Mouse (Mus musculus) neural tube, embryonic 14.5 days (tissue): ENCODE measurements around the gene Sept5. TPM values are rescaled to one million over a fixed set of nuclear protein-coding genes. Genes with fewer than 3 reads are reported as not detected.

Source experiments
- ATAC-seq: fragments of 200-750 bp; cut with Nextera tagmentation; 2 replicates; pipeline ENCODE4 v1.8.0; 2017; ENCODE audit warnings: low read depth, mild to moderate bottlenecking, moderate TSS enrichment, moderate library complexity
- H3K27ac ChIP-seq: fragments of 300-500 bp; sonication (generic); 2 replicates; pipeline ENCODE4 v1.5.1; 2014; ENCODE audit warnings: low read depth, mild to moderate bottlenecking, control low read depth, low read length, moderate library complexity, mixed read lengths
- H3K27me3 ChIP-seq: fragments of 300-500 bp; sonication (generic); 2 replicates; pipeline ENCODE4 v1.6.1; 2014; ENCODE audit warnings: low read length; ENCODE audit not compliant: control insufficient read depth, insufficient read depth
- H3K36me3 ChIP-seq: fragments of 300-500 bp; sonication (generic); 2 replicates; pipeline ENCODE4 v1.6.1; 2014; ENCODE audit warnings: low read length, mixed read lengths; ENCODE audit not compliant: control insufficient read depth, insufficient read depth
- H3K4me1 ChIP-seq: fragments of 300-500 bp; sonication (generic); 2 replicates; pipeline ENCODE4 v1.6.1; 2014; ENCODE audit warnings: low read length; ENCODE audit not compliant: control insufficient read depth, insufficient read depth
- H3K4me2 ChIP-seq: fragments of 300-500 bp; sonication (generic); 2 replicates; pipeline ENCODE4 v1.6.1; 2014; ENCODE audit warnings: mild to moderate bottlenecking, low read depth, low read length, control low read depth
- H3K4me3 ChIP-seq: fragments of 300-500 bp; sonication (generic); 2 replicates; pipeline ENCODE4 v1.5.1; 2014; ENCODE audit warnings: low read depth, low read length, control low read depth, mixed read lengths
- H3K9ac ChIP-seq: fragments of 300-500 bp; sonication (generic); replicated peaks from 2 replicates; pipeline ENCODE4 v1.6.1; 2014; ENCODE audit warnings: low read depth, mild to moderate bottlenecking, control low read depth, low read length, mixed read lengths
- H3K9me3 ChIP-seq: fragments of 300-500 bp; sonication (generic); 2 replicates; pipeline ENCODE4 v1.6.1; 2016; ENCODE audit warnings: low read length; ENCODE audit not compliant: control insufficient read depth
- WGBS: fragments of 180-500 bp; shearing (Covaris S2); extraction: QIAGEN DNeasy Blood & Tissue Kit; methylation state at CpG from one replicate; pipeline ENCODE4 v1.1.7; 2014; 5-methylcytosine and 5-hydroxymethylcytosine counted together
- polyA plus RNA-seq: library from polyadenylated mRNA; unstranded; fragments of >200 nt; fragmentation: Nextera tagmentation; extraction: Ambion mirVana; gene quantifications from 2 replicates; pipeline ENCODE4 v1.2.1, GENCODE M21; 2014

Gene Sept5
- polyA plus RNA-seq, 1 experiment from 2014 or later: 179 TPM

- Histone ChIP-seq H3K9me3 (no peaks in the 10 kb centered on the region), H3K4me3 (no peak overlapping the region), H3K27ac (no peak overlapping the region), H3K4me2 (no peak overlapping the region), H3K36me3 (no peaks in the 10 kb centered on the region), H3K27me3 (no peaks in the 10 kb centered on the region), H3K9ac (no peak overlapping the region), H3K4me1 (no peaks in the 10 kb centered on the region)
- no peak for ATAC-seq
- WGBS: 56% methylated on average over 3 of the region's 3 CpGs
These were observed 7.0 kb upstream of the Sept5 start for GRCm38 (mm10) chr16:18636804-18637203.

GRCm38 (mm10) chr16:18636401-18636800 lies 6.6 kb upstream of the Sept5 start:
- Histone ChIP-seq H3K4me1 (no peaks in the 10 kb centered on the region), H3K27me3 (no peaks in the 10 kb centered on the region), H3K9ac (no peak overlapping the region), H3K9me3 (no peaks in the 10 kb centered on the region), H3K36me3 (no peaks in the 10 kb centered on the region), H3K4me3 (no peak overlapping the region), H3K4me2 (no peak overlapping the region), H3K27ac (no peak overlapping the region)
- WGBS: 88% methylated on average over 5 of the region's 5 CpGs
- ATAC-seq: no peak

- ATAC-seq: no peak
- no peaks in the 10 kb centered on the region for H3K36me3 ChIP-seq
- H3K4me1 ChIP-seq: peaks cover 3% of the 10 kb centered on the region
- H3K9ac ChIP-seq: no peak overlapping the region
- no peak overlapping the region for H3K27ac ChIP-seq
- 33% methylated on average over 1 of the region's 1 CpGs for WGBS
- H3K4me2 ChIP-seq: no peak overlapping the region
- H3K4me3 ChIP-seq: no peak overlapping the region
- H3K9me3 ChIP-seq: no peaks in the 10 kb centered on the region
- no peaks in the 10 kb centered on the region for H3K27me3 ChIP-seq
These were observed 3.6 kb upstream of the Sept5 start for GRCm38 (mm10) chr16:18633333-18633732.

DNA sequence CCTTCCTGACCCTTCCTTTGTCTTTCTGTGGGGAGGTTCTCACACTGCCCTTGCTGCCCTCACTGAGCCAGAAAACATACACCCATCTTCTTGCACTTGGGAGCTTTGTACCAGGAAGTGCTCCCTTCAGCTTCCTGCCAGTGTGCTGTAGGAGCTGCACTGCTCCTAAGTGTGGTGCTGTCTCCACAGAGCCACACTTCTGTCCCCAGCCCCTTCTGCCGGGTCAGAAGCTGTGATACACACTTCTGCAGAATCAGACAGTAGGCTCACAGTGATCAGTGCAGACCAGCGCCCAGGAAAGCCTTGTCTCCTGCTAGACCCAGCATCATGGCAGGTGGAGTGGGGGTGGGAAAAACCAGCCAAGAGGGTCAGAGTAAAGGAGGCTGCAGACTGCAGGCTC lies 3.1 kb upstream of the Sept5 start:
- WGBS: 72% methylated on average over 2 of the region's 2 CpGs
- no peak for ATAC-seq
- H3K9me3 ChIP-seq: no peaks in the 10 kb centered on the region
- H3K4me2 ChIP-seq: no peak overlapping the region
- H3K9ac ChIP-seq: no peak overlapping the region
- H3K36me3 ChIP-seq: no peaks in the 10 kb centered on the region
- peaks cover 9% of the 10 kb centered on the region for H3K4me1 ChIP-seq
- H3K27me3 ChIP-seq: no peaks in the 10 kb centered on the region
- H3K27ac ChIP-seq: no peak overlapping the region
- no peak overlapping the region for H3K4me3 ChIP-seq

GRCm38 (mm10) chr16:18632059-18632458 lies 2.3 kb upstream of the Sept5 start:
- Histone ChIP-seq H3K9ac (no peak overlapping the region), H3K36me3 (no peaks in the 10 kb centered on the region), H3K4me3 (no peak overlapping the region), H3K9me3 (no peaks in the 10 kb centered on the region), H3K27me3 (no peaks in the 10 kb centered on the region), H3K4me2 (no peak overlapping the region), H3K27ac (no peak overlapping the region), H3K4me1 (peaks cover 13% of the 10 kb centered on the region)
- WGBS: 46% methylated on average over 3 of the region's 3 CpGs
- ATAC-seq: no peak

- no peak overlapping the region for H3K4me2 ChIP-seq
- H3K27ac ChIP-seq: no peak overlapping the region
- ATAC-seq: no peak
- no peaks in the 10 kb centered on the region for H3K36me3 ChIP-seq
- H3K4me1 ChIP-seq: peaks cover 15% of the 10 kb centered on the region
- H3K27me3 ChIP-seq: peaks cover under 1% of the 10 kb centered on the region; the same call in 1 of the 2 replicates
- no peaks in the 10 kb centered on the region for H3K9me3 ChIP-seq
- H3K4me3 ChIP-seq: no peak overlapping the region
- H3K9ac ChIP-seq: no peak overlapping the region
- 55% methylated on average over 7 of the region's 7 CpGs for whole genome bisulfite sequencing
These were observed 1.4 kb upstream of the Sept5 start for GRCm38 (mm10) chr16:18631141-18631540.

- 56% methylated on average over 5 of the region's 5 CpGs for WGBS
- H3K27me3 ChIP-seq: peaks cover 9% of the 10 kb centered on the region; the same call in 1 of the 2 replicates
- peak overlapping the region; percentile 96 for H3K9ac ChIP-seq
- ATAC-seq: peak; percentile 6
- no peaks in the 10 kb centered on the region for H3K36me3 ChIP-seq
- H3K9me3 ChIP-seq: no peaks in the 10 kb centered on the region
- peaks cover 21% of the 10 kb centered on the region for H3K4me1 ChIP-seq
- H3K4me2 ChIP-seq: peak overlapping the region; percentile 68
- peak overlapping the region; percentile 90 for H3K27ac ChIP-seq
- H3K4me3 ChIP-seq: peak overlapping the region; percentile 85
These were observed 537 bp upstream of the Sept5 start for GRCm38 (mm10) chr16:18630291-18630690.

DNA sequence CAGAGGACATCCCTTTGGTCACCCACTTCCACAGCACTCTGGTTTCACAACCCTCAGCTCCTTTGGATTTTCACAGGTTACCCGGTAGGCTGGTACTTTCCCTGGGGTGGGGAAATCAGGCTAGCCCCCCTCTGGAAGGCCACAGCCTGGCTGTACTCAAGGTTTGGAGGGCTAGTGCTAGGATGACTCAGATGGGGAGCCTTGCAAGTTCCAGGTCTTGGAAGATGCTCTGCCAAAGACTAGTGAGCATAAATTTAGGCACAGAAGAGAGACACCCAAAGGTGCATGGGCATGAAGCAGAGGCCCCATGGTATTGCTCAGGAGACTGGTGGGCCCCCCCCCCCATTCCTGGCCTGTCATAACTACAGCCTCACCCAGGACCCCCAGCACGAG lies 810 bp downstream of the Sept5 start:
- H3K4me3 ChIP-seq: peak overlapping the region; percentile 85
- H3K4me2 ChIP-seq: peak overlapping the region; percentile 68
- peaks cover 21% of the 10 kb centered on the region for H3K27me3 ChIP-seq
- no peaks in the 10 kb centered on the region for H3K9me3 ChIP-seq
- WGBS: 63% methylated on average over 1 of the region's 2 CpGs
- peak overlapping the region; percentile 96 for H3K9ac ChIP-seq
- H3K36me3 ChIP-seq: peaks cover 13% of the 10 kb centered on the region
- peak overlapping the region; percentile 90 for H3K27ac ChIP-seq
- no peak for ATAC-seq
- peaks cover 21% of the 10 kb centered on the region for H3K4me1 ChIP-seq

- Histone ChIP-seq H3K36me3 (peaks cover 18% of the 10 kb centered on the region), H3K4me2 (peak overlapping the region; percentile 68), H3K27me3 (peaks cover 27% of the 10 kb centered on the region), H3K27ac (peak overlapping the region; percentile 90; the same call in 1 of the 2 replicates), H3K4me3 (peak overlapping the region; percentile 85), H3K9ac (peak overlapping the region; percentile 96), H3K9me3 (no peaks in the 10 kb centered on the region), H3K4me1 (peaks cover 21% of the 10 kb centered on the region)
- ATAC-seq: peak; percentile 5; the same call in 1 of the 2 replicates
- 46% methylated on average over 7 of the region's 7 CpGs for WGBS
These were observed 1.4 kb downstream of the Sept5 start for GRCm38 (mm10) chr16:18628206-18628947.
